In genomic region chr7:141026097-141026739, GRCm38 (mm10) we compare ENCODE assay signal across 11 mouse cellular contexts. TPM values are rescaled to one million over a fixed set of nuclear protein-coding genes. Genes with fewer than 3 reads are reported as not detected.
DNase-seq lines count a peak whose midpoint lies in the region; TF ChIP-seq lines count a peak whose summit lies in the region.
"Had no signal": no experiment of that assay in that cellular context is flagged by ENCODE, and none has a peak within 500 bp of the region (broad histone marks: within the 10 kb centered on the region; RNA-seq: fewer than 3 reads in every experiment).

No protein-coding gene starts in this region.

- H3K27ac ChIP-seq in gastrocnemius, adult 2 months, result peak overlapping the region; percentile 74
- 0 out of 2 replicates have a peak overlapping the region, but pooled peaks have one; percentile 10 for H3K27ac ChIP-seq in spleen, adult 2 months (ENCODE audit: insufficient read depth, low read length)
- H3K27ac ChIP-seq: limb, embryonic 10.5 days had no signal

- no peak for TF ChIP-seq POLR2A in spleen, adult 2 months (IDR thresholded peaks at IDR 0.05; ENCODE audit: low read depth, low read length)

- H3K27me3 ChIP-seq in spleen, adult 2 months (ENCODE audit: control insufficient read depth, insufficient read depth, low read length), result no peaks in the 10 kb centered on the region

- H3K4me3 ChIP-seq in gastrocnemius, adult 2 months, result no peak overlapping the region
- H3K4me3 ChIP-seq in spleen, adult 2 months (ENCODE audit: extremely low read depth, insufficient read depth, insufficient read length), result no peak overlapping the region
- H3K4me3 ChIP-seq: limb, embryonic 10.5 days had no signal

- intact Hi-C loops in gastrocnemius, adult 2 months (cut with DNase I), result no loop called here
- intact Hi-C loops in gastrocnemius, postnatal 14 days (cut with DNase I; ENCODE audit: low total_unique reads), result no loop called here

- H3K4me1 ChIP-seq in spleen, adult 2 months (ENCODE audit: control insufficient read depth, insufficient read depth, insufficient read length), result no peaks in the 10 kb centered on the region

- H3K36me3 ChIP-seq in spleen, adult 2 months (ENCODE audit: control insufficient read depth, insufficient read depth, low read length), result no peaks in the 10 kb centered on the region
- H3K36me3 ChIP-seq: limb, embryonic 10.5 days had no signal

- 86% methylated on average over 6 of the region's 6 CpGs for WGBS in spleen, adult 2 months

- DNase-seq in gastrocnemius, adult 2 months, result no peak
- DNase-seq in gastrocnemius, postnatal 14 days, result no peak
- DNase-seq in spleen, adult 2 months (ENCODE audit: low read depth in 1 of 2, low spot score in 2 of 2), result no peak
- no peak for DNase-seq in spleen, postnatal 36 days (ENCODE audit: low spot score in 2 of 2)
- DNase-seq in mesoderm, embryonic 11.5 days (ENCODE audit: low read depth, low spot score), result peak; percentile 15
- DNase-seq in testis, postnatal 10 days (ENCODE audit: low spot score), result no peak
- no peak for DNase-seq in spleen, postnatal 10 days (ENCODE audit: low spot score in 2 of 2)
- no peak for DNase-seq in adrenal gland, adult 18-20 months (ENCODE audit: low spot score in 2 of 2)
- DNase-seq: cerebellum, adult 2 months had no signal

- TF ChIP-seq CTCF in gastrocnemius, adult 2 months (IDR thresholded peaks at IDR 0.05), result no peak
- no peak for TF ChIP-seq CTCF in spleen, adult 2 months (IDR thresholded peaks at IDR 0.05; ENCODE audit: extremely low read depth, insufficient read depth, insufficient read length, insufficient replicate concordance)

RNA-seq across cellular contexts. Expression of gene Gm17387, which starts 2.7 kb away (rescaled TPM):
- total RNA-seq in gastrocnemius, adult 2 months (2021), result not detected
- not detected for total RNA-seq in gastrocnemius, postnatal 14 days (2021)
- polyA plus RNA-seq in spleen, adult 2 months (2012; rRNA removed), result not detected in 2 replicates
- not detected for total RNA-seq in adrenal gland, adult 18-20 months (2021)
- polyA plus RNA-seq: cerebellum, adult 2 months; inflammation-experienced regulatory T-cells, adult 6 months; limb, embryonic 10.5 days had no signal

RNA-seq across cellular contexts. Expression of gene Ifitm6, which starts 8.5 kb away (rescaled TPM):
- not detected for total RNA-seq in gastrocnemius, adult 2 months (2021)
- not detected for total RNA-seq in gastrocnemius, postnatal 14 days (2021)
- 25.5 and 45.9 TPM in 2 replicates for polyA plus RNA-seq in spleen, adult 2 months (2012; rRNA removed)
- total RNA-seq in adrenal gland, adult 18-20 months (2021), result under 1 TPM; 0.64 to 0.66 TPM
- polyA plus RNA-seq: limb, embryonic 10.5 days had no signal

RNA-seq across cellular contexts. Expression of gene Ifitm3, which starts 15.6 kb away (rescaled TPM):
- 10 to 100 TPM; 30.8 to 49.0 TPM for total RNA-seq in gastrocnemius, adult 2 months (2021)
- 10 to 100 TPM; 44.9 to 54.0 TPM for total RNA-seq in gastrocnemius, postnatal 14 days (2021)
- polyA plus RNA-seq in spleen, adult 2 months (2012; rRNA removed), result 177 and 277 TPM in 2 replicates
- total RNA-seq in adrenal gland, adult 18-20 months (2021), result 100 to 1,000 TPM in 1 of 2 experiments, 10 to 100 TPM in 1; 94.2 to 155 TPM

RNA-seq across cellular contexts. Expression of gene B4galnt4, which starts 34.7 kb away (rescaled TPM):
- under 1 TPM; 0.17 to 0.18 TPM for total RNA-seq in gastrocnemius, adult 2 months (2021)
- total RNA-seq in gastrocnemius, postnatal 14 days (2021), result under 1 TPM in 1 of 2 experiments, not detected in 1; 0.23 TPM
- polyA plus RNA-seq in spleen, adult 2 months (2012; rRNA removed), result 0.79 and 1.9 TPM in 2 replicates
- total RNA-seq in adrenal gland, adult 18-20 months (2021), result 1 to 10 TPM; 1.3 to 2.7 TPM

RNA-seq across cellular contexts. Expression of gene Pkp3, which starts 51.8 kb away (rescaled TPM):
- not detected for total RNA-seq in gastrocnemius, adult 2 months (2021)
- not detected for total RNA-seq in gastrocnemius, postnatal 14 days (2021)
- 30.1 and 36.7 TPM in 2 replicates for polyA plus RNA-seq in spleen, adult 2 months (2012; rRNA removed)
- 1 to 10 TPM; 1.8 to 3.3 TPM for total RNA-seq in adrenal gland, adult 18-20 months (2021)
